Mouse (Mus musculus) cerebellum, adult 9-11 months (tissue): Measurements from ENCODE around the gene Efcab8.
"Not testable (repeated sequence)": the region's sequence is repeated elsewhere in the genome, so short reads cannot be mapped to it uniquely, and the experiment has no call there.

Experiments
- DNase-seq: peaks from one replicate; pipeline ENCODE4 v3.0.0; 2022

Efcab8 gene

DNA sequence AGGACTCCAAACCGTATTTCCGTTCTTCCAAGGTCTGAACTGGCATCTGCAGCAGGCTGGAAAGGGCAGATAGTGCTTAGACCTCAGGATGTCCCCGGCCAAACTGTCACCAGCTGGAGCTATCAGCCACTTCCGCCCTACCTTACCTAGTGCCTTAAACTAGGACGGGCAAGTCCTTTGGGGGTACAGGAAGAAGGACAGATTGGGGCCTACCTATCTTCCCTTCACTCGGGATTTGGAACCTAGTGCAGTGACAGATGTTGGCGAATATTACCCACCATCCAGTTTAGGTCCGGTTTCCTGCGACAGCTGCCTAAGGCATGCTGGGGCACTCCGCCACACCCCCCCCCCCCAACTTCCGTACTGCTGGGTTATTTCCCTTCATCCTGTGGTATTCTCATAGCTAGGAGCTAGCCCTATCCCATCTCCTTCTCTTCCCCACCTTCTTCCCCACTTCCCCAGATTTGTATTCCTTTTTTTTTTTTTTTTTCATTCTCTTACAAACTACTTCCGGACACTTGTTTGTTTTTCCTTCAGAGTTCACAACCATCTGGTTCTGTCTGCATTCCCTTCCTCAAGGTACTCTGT is at the start of gene Efcab8:
Gene Efcab8 (plus strand): TSS at position 538 of the 588 bp plus-strand sequence.
- no peak for DNase-seq

DNA sequence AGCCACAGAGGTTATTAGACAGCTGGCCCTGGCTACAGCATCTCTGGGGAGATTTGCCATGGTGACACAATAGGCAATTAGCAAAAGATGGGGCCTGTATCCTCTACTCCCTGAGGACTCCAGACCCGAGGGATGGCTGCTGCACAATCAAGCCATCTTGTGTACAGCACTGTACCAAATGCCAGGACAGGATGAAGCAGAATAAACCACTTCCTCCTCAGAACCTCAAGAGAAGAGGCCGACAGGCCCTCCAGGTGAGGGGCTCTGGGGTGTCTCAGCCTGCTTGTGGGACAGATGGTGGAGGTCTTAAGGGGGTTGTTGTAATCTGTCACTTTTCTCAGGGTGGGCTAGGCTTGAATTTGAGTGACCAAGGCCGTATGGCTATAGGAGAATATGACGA is 45.7 kb upstream of the Efcab8 start:
- no peak for DNase-seq

- peak; percentile 100 for DNase-seq
Measured at GRCm38 (mm10) chr2:153740500-153741436, 39.0 kb upstream of the Efcab8 start, which contains the start of gene Mapre1. Gene Mapre1, plus strand, starts transcription at chr2:153741274.

- DNase-seq = no peak
Measured at GRCm38 (mm10) chr2:153741437-153742065, 38.2 kb upstream of the Efcab8 start.

DNA sequence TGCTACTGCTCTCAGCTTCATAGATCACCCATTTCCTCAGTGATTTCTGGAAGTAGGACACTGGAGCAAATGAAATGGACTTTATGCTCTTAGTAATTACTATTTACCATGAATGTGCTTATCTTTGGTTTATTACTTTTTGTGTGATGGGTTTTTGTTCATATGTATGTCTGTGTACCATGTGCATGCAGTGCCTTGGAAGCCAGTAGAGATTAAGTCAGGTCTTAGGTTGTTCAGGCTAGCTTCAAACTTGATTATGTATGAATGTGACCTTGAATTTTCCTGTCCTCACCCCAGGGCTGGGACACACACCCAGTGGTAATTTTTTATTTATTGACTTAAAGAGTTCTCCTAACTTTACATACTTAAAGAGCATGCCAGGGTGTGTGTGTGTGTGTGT is 31.7 kb upstream of the Efcab8 start:
- no peak for DNase-seq

- DNase-seq = no peak
Measured at GRCm38 (mm10) chr2:153750363-153750762, 29.4 kb upstream of the Efcab8 start.

- DNase-seq = no peak
Measured at GRCm38 (mm10) chr2:153762121-153762520, 17.6 kb upstream of the Efcab8 start.

DNA sequence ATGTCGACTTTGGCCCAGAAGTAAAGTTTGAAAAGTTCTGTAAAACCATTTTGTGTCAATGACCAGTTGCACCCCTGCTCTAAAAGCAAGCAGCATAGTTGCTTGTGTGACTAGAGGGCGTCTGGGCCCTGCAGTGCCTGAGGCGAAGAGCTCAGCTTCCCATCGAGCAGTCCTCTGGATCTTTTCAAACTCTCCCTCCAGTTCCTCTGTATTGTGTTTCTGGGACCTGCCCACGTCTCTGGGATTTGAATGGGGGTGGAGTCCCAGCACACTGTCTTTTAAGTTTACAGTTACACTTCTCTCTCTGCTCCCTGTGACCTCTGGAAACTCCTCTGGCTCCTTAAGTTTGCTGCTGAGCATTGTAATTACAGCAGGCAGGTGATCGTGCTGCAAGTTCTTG is 12.2 kb upstream of the Efcab8 start:
- DNase-seq = no peak

- DNase-seq = no peak
Measured at GRCm38 (mm10) chr2:153768881-153769280, 10.8 kb upstream of the Efcab8 start.

DNA sequence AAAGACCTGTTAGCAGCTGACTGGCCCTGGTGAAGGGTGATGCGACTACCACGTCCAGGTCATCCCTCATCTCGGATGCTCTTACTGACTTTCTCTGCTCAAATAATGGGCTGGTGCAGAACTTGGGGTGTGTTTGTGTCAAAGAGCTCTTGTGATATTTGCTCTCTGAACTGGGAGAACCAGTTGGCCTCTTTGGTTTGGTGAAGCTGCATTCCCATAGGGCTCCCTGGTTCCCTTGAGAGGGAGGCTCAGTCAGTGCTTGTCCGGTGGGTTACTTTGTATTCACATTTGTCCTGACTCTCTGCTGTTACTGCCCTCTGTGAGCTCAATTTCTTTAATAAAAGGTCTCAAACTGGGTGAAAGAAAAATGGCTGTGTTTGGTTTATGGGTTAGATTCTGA is 6.8 kb upstream of the Efcab8 start:
- no peak for DNase-seq

DNA sequence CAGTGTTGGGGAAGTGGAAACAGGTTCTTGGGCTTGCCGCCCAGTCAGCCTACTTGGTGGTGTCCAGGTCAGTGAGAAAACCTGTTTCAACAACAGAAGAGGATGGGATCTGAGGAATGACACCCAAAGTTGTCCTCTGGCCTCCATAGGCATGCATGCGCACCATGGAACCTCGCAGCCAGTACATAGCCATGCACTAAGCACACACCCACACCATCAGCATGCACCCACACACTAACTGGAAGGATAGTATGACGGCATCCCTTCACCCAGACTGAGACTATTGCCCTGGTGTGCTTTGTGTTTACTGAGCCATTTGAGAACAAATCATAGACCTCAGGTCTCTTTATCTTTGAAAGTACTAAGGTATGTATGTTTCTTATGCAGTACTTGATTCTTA is 4.3 kb upstream of the Efcab8 start:
- no peak for DNase-seq

- peak; percentile 20 for DNase-seq
Measured at GRCm38 (mm10) chr2:153778638-153779362, 931 bp upstream of the Efcab8 start.

DNA sequence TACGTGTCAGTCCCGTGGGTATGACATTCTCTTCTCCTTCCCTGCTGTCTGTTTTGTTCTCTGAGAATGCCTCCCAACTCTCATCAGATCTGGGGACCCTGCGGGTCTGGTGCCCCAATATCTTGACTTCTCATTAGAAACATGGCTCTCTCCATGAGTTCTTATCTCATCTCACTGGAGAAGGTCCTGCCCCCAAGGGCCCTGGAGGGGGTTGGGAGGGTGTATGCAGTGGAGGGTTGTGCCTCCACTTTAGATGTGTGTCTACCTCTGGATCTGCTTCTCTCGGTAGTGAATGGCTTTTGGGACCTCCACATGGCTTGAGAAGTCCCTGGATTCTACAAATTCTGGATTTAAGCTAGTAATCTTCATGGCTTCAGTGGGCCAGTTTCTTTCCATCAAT is 1.4 kb downstream of the Efcab8 start:
- DNase-seq = no peak

DNA sequence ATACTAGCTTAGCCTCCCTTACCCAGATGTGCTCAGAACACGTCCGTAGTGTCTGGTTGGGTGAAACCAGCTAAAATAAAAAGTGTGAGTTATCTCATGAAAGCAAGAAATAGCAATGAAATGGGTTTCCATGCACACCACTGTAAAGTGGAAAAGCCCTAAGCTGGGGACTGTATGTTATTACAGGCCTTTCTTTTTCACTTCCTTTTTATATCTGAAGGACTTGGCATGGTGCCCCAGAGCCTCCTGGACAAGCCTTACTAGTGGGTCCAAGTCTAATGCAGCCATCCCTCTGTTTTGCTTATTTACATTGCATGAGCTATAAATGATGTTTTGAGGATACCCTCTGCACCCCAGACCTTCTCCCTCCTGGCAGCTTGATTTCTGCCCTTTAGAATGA is 4.9 kb downstream of the Efcab8 start:
- DNase-seq = no peak

DNA sequence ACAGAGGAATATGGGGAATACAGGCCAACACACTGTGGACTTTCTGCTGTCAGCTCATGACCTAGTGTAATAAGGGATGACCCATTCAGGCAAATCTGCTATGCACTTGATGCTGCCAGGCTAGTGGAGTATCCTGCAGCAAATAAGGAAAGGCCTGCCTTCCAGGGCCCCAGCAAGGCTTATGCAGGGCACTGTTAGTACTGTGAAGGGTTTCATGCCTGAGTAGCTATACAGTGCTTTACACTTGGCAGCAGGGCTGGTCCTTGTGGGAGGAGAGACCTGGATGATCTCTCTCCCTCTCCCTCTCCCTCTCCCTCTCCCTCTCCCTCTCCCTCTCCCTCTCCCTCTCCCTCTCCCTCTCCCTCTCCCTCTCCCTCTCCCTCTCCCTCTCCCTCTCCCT is 13.6 kb downstream of the Efcab8 start:
- DNase-seq = no peak

GRCm38 (mm10) chr2:153795090-153795489 is 15.4 kb downstream of the Efcab8 start:
- DNase-seq = no peak

GRCm38 (mm10) chr2:153807464-153807863 is 27.7 kb downstream of the Efcab8 start:
- peak; percentile 77 for DNase-seq

GRCm38 (mm10) chr2:153808146-153808545 is 28.4 kb downstream of the Efcab8 start:
- no peak for DNase-seq

GRCm38 (mm10) chr2:153808841-153809240 is 29.1 kb downstream of the Efcab8 start:
- no peak for DNase-seq

- peak; percentile 49 for DNase-seq
Measured at GRCm38 (mm10) chr2:153809921-153810320, 30.2 kb downstream of the Efcab8 start.

GRCm38 (mm10) chr2:153822005-153822543 is 42.3 kb downstream of the Efcab8 start:
- no peak for DNase-seq

DNA sequence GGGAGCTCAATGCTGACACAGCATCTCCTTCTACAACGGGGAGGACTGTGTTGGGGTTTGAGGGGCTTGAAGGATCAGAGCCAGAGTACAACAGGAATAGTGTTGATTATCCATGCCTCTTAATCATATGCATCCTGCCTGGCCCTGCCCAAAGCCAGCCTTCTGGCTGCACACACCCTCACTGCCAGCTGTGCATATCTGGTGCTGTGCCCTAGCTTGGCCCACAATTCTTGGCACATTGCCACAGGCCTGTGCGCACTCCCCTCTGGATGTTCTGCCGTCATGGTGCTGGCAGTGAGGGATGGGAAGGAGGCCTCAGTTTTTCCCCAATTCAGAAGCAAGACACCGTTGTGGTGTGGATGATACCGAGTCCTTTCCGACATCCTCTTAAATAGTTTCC is 44.9 kb downstream of the Efcab8 start:
- no peak for DNase-seq

- DNase-seq = not testable (repeated sequence)
Measured at GRCm38 (mm10) chr2:153825900-153826299, 46.2 kb downstream of the Efcab8 start.
